ENCODE assay signal across 8 mouse cellular contexts in genomic region chr6:17197728-17198397, GRCm38 (mm10).
DNase-seq lines count a peak whose midpoint lies in the region; TF ChIP-seq lines count a peak whose summit lies in the region.

No protein-coding gene starts in this region.

- intact Hi-C loops in left cerebral cortex, adult 2 months (cut with DNase I): no loop called here
- intact Hi-C loops in left cerebral cortex, postnatal 14 days (cut with DNase I): no loop called here

- H3K4me3 ChIP-seq in left cerebral cortex, adult 2 months: no peak overlapping the region

- no peak overlapping the region for H3K27ac ChIP-seq in left cerebral cortex, adult 2 months

- TF ChIP-seq CTCF in left cerebral cortex, adult 2 months (IDR thresholded peaks at IDR 0.05): no peak

- DNase-seq in adrenal gland, postnatal 25 days: peak; percentile 18
- DNase-seq in gastrocnemius, postnatal 25 days: peak; percentile 67
- DNase-seq in kidney, adult 11 months: peak; percentile 52
- peak; percentile 80 for DNase-seq in lung, postnatal 10 days
- no peak for DNase-seq in left cerebral cortex, adult 2 months (ENCODE audit: extremely low spot score in 1 of 2, low spot score in 2 of 2)
- no peak for DNase-seq in natural killer cell, adult 2 months (ENCODE audit: low spot score in 2 of 2)
- no peak for DNase-seq in cerebellum, adult 9-11 months
- no peak for DNase-seq in left cerebral cortex, postnatal 14 days (ENCODE audit: low spot score in 2 of 2)

Comparison
In these comparisons a context has a peak if more than half of its experiments do, and no peak if none do; other contexts are left out.
1. DNase-seq: peak in adrenal gland, postnatal 25 days (single experiment), gastrocnemius, postnatal 25 days (single experiment), kidney, adult 11 months (single experiment) and lung, postnatal 10 days (single experiment); none in left cerebral cortex, adult 2 months (0 of 2), natural killer cell, adult 2 months (0 of 2), cerebellum, adult 9-11 months (single experiment) and left cerebral cortex, postnatal 14 days (0 of 2).